Mouse (Mus musculus) myocyte (in vitro differentiated cells): Measurements from ENCODE around the gene Paqr8. TPM values are rescaled to one million over a fixed set of nuclear protein-coding genes. Genes with fewer than 3 reads are reported as not detected.

Experiments
- H3K27me3 ChIP-seq: one replicate; pipeline ENCODE4 v1.6.1; 2011; ENCODE audit not compliant: control insufficient read depth, insufficient read depth, insufficient read length
- H3K36me3 ChIP-seq: one replicate; pipeline ENCODE4 v1.6.1; 2011; ENCODE audit not compliant: control insufficient read depth, insufficient read depth
- H3K4me2 ChIP-seq: one replicate; pipeline ENCODE4 v1.6.1; 2011; ENCODE audit warnings: low read depth, control low read depth
- H3K4me3 ChIP-seq: one replicate; pipeline ENCODE4 v1.5.1; 2011; ENCODE audit warnings: mild to moderate bottlenecking, control low read depth, moderate library complexity
- H3K79me2 ChIP-seq: one replicate; pipeline ENCODE4 v1.6.1; 2011; ENCODE audit not compliant: control insufficient read depth, insufficient read depth
- H3ac ChIP-seq: one replicate; pipeline ENCODE4 v1.6.1; 2011; ENCODE audit not compliant: control insufficient read depth, insufficient read length
- CEBPB ChIP-seq: IDR thresholded peaks from 2 replicates; pipeline ENCODE4 v1.6.1; 2011; ENCODE audit warnings: mild to moderate bottlenecking, moderate library complexity; ENCODE audit not compliant: poor library complexity, insufficient read depth, severe bottlenecking
- E2F4 ChIP-seq: IDR thresholded peaks from one replicate; pipeline ENCODE4 v1.6.1; 2011; ENCODE audit warnings: mild to moderate bottlenecking, control low read depth, moderate library complexity; ENCODE audit not compliant: insufficient read depth
- MAX ChIP-seq: IDR thresholded peaks from one replicate; pipeline ENCODE4 v1.6.1; 2011; ENCODE audit warnings: low read depth, mild to moderate bottlenecking, control low read depth
- MYOD1 ChIP-seq, 3 experiments: IDR thresholded peaks; one replicate each; pipeline ENCODE4 v1.6.1; 2011; ENCODE audit warnings: control low read depth in 2 of 3, low read depth in 2 of 3, mild to moderate bottlenecking in 2 of 3, moderate library complexity in 1 of 3; ENCODE audit not compliant: insufficient read length in 2 of 3, control insufficient read depth in 1 of 3
- MYOG ChIP-seq, 3 experiments: IDR thresholded peaks; one replicate each; pipeline ENCODE4 v1.6.1; 2011; ENCODE audit warnings: control low read depth in 2 of 3, low read depth in 2 of 3, mild to moderate bottlenecking in 2 of 3; ENCODE audit not compliant: insufficient read length in 2 of 3, control insufficient read depth in 1 of 3, insufficient read depth in 1 of 3
- POLR2A ChIP-seq: IDR thresholded peaks from one replicate; pipeline ENCODE4 v1.6.1; 2011; ENCODE audit warnings: low read depth, mild to moderate bottlenecking, control low read depth, moderate library complexity; ENCODE audit not compliant: insufficient read length
- POLR2AphosphoS2 ChIP-seq: IDR thresholded peaks from one replicate; pipeline ENCODE4 v1.6.1; 2011; ENCODE audit warnings: low read depth, control low read depth; ENCODE audit not compliant: insufficient read length
- REST ChIP-seq: IDR thresholded peaks from one replicate; pipeline ENCODE4 v1.6.1; 2011; ENCODE audit warnings: mild to moderate bottlenecking, control low read depth, moderate library complexity; ENCODE audit not compliant: insufficient read depth, insufficient read length
- SRF ChIP-seq: IDR thresholded peaks from one replicate; pipeline ENCODE4 v1.6.1; 2011; ENCODE audit warnings: low read depth; ENCODE audit not compliant: control insufficient read depth, insufficient read length
- TCF12 ChIP-seq: IDR thresholded peaks from one replicate; pipeline ENCODE4 v1.6.1; 2011; ENCODE audit warnings: mild to moderate bottlenecking, control low read depth; ENCODE audit not compliant: poor library complexity, insufficient read depth, severe bottlenecking
- TCF3 ChIP-seq: IDR thresholded peaks from one replicate; pipeline ENCODE4 v1.6.1; 2011; ENCODE audit warnings: low read depth, control low read depth; ENCODE audit not compliant: insufficient read length
- USF1 ChIP-seq: IDR thresholded peaks from one replicate; pipeline ENCODE4 v1.6.1; 2011; ENCODE audit warnings: low read depth, mild to moderate bottlenecking, control low read depth, moderate library complexity
- polyA plus RNA-seq: library from polyadenylated mRNA; unstranded; fragments of >200 nt; fragmentation: generic; extraction: Trizol; gene quantifications from one replicate; pipeline ENCODE4 v1.2.1, GENCODE M21; 2012; ENCODE audit warnings: missing spikeins

Paqr8 gene
- polyA plus RNA-seq, 1 experiment = 0.96 TPM

DNA sequence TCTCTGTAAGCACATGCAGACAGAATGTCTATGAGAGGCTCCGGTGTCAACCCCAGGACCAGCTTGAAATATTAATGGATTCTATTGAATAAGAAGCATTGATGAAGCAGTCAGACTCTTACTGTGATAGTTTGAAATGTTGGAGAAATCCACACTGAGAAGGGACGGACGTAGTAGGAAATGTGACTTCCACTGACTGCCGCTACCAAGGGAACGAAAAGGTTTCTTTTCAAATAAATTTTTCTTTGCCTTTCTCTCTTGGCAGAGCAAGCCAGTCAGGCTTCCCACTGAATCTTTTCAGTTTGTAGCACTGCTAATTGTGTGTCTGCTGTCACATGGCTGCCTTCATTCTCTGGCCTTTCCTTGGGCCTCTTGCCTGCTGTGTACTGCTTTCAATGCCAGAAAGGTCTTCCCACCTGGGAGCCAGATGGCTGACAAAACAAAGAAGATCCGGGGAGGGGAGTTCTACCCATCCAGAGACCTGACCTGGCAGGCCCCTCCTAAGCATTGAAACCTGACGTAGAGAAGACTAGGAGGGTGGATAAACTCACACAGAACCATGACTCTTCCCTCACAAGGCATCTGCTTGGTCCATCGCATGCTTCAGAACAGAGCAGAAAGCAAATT is 15.2 kb downstream of the Paqr8 start:
- H3K27me3 ChIP-seq = no peaks in the 10 kb centered on the region
- TF ChIP-seq POLR2AphosphoS2 = no peak
- no peak for TF ChIP-seq MYOD1 (IDR thresholded peaks at IDR 0.05; ENCODE audit: control insufficient read depth in 1 of 3, insufficient read length in 2 of 3, low read depth in 2 of 3)
- no peak for TF ChIP-seq REST
- TF ChIP-seq SRF = no peak
- no peak for TF ChIP-seq TCF3
- TF ChIP-seq MAX = no peak
- no peak for TF ChIP-seq POLR2A
- no peak for TF ChIP-seq USF1
- no peak for TF ChIP-seq CEBPB
- TF ChIP-seq MYOG (IDR thresholded peaks at IDR 0.05; ENCODE audit: control insufficient read depth in 1 of 3, insufficient read depth in 1 of 3, insufficient read length in 2 of 3, low read depth in 2 of 3) = no peak
- no peak for TF ChIP-seq TCF12
- TF ChIP-seq E2F4 = no peak
- no peak overlapping the region for H3ac ChIP-seq
- no peaks in the 10 kb centered on the region for H3K36me3 ChIP-seq
- no peak overlapping the region for H3K4me2 ChIP-seq
- no peak overlapping the region for H3K4me3 ChIP-seq
- no peaks in the 10 kb centered on the region for H3K79me2 ChIP-seq

GRCm38 (mm10) chr1:20906128-20906515 is 15.7 kb downstream of the Paqr8 start:
- Histone ChIP-seq H3K36me3 (no peaks in the 10 kb centered on the region), H3K27me3 (no peaks in the 10 kb centered on the region), H3K4me3 (no peak overlapping the region), H3K79me2 (no peaks in the 10 kb centered on the region), H3K4me2 (no peak overlapping the region), H3ac (no peak overlapping the region)
- TF ChIP-seq TCF12 = no peak

- no peaks in the 10 kb centered on the region for H3K79me2 ChIP-seq
- H3K36me3 ChIP-seq = no peaks in the 10 kb centered on the region
Observed at GRCm38 (mm10) chr1:20908541-20908940, 18.1 kb downstream of the Paqr8 start.

DNA sequence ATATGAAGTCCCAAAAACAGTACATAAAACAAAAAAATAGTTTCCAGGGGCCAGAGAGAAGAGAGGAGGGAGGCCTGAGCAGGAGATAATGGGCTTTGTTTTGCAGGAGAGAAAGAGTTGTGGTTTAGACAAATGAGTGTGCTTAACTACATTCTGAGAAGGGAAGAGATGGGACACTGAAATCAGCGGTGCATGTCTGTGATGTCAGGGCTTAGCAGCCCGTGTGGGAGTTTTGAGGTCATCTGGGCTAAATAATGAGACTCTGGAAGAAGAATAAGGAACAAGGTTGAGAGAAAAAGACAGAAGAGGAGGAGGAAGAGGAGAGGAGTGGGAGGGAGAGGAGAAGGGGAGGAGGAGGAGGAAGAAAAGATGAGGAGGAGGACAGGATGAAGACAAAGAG is 21.7 kb downstream of the Paqr8 start:
- TF ChIP-seq E2F4 = no peak
- TF ChIP-seq MAX = no peak
- no peak for TF ChIP-seq POLR2A
- no peak for TF ChIP-seq REST
- H3ac ChIP-seq = no peak overlapping the region
- no peaks in the 10 kb centered on the region for H3K79me2 ChIP-seq
- no peak overlapping the region for H3K4me2 ChIP-seq
- no peaks in the 10 kb centered on the region for H3K27me3 ChIP-seq
- no peak overlapping the region for H3K4me3 ChIP-seq
- no peaks in the 10 kb centered on the region for H3K36me3 ChIP-seq

More at GRCm38 (mm10) chr1:20908541-20908940, 18.1 kb downstream of the Paqr8 start:
- H3K4me2 ChIP-seq = no peak overlapping the region
- TF ChIP-seq REST = no peak
- TF ChIP-seq USF1 = no peak
- no peak for TF ChIP-seq TCF3
- TF ChIP-seq MAX = no peak
- no peak for TF ChIP-seq SRF
- no peak for TF ChIP-seq MYOG (IDR thresholded peaks at IDR 0.05; ENCODE audit: control insufficient read depth in 1 of 3, insufficient read depth in 1 of 3, insufficient read length in 2 of 3, low read depth in 2 of 3)
- no peak for TF ChIP-seq TCF12
- no peak for TF ChIP-seq MYOD1 (IDR thresholded peaks at IDR 0.05; ENCODE audit: control insufficient read depth in 1 of 3, insufficient read length in 2 of 3, low read depth in 2 of 3)
- no peak overlapping the region for H3K4me3 ChIP-seq
- no peaks in the 10 kb centered on the region for H3K27me3 ChIP-seq
- no peak overlapping the region for H3ac ChIP-seq

GRCm38 (mm10) chr1:20912527-20913171 is 22.2 kb downstream of the Paqr8 start:
- Histone ChIP-seq H3ac (no peak overlapping the region), H3K4me3 (no peak overlapping the region), H3K27me3 (no peaks in the 10 kb centered on the region), H3K79me2 (no peaks in the 10 kb centered on the region), H3K4me2 (no peak overlapping the region), H3K36me3 (no peaks in the 10 kb centered on the region)
- TF ChIP-seq POLR2AphosphoS2 = no peak

- no peaks in the 10 kb centered on the region for H3K79me2 ChIP-seq
- H3K36me3 ChIP-seq = no peaks in the 10 kb centered on the region
- H3ac ChIP-seq = no peak overlapping the region
- TF ChIP-seq TCF3 (no peak), CEBPB (no peak), SRF (no peak), MAX (no peak), REST (no peak), E2F4 (no peak), POLR2AphosphoS2 (no peak), TCF12 (no peak), USF1 (no peak), MYOD1 (IDR thresholded peaks at IDR 0.05; ENCODE audit: control insufficient read depth in 1 of 3, insufficient read length in 2 of 3, low read depth in 2 of 3) (no peak)
- H3K4me2 ChIP-seq = no peak overlapping the region
- H3K27me3 ChIP-seq = no peaks in the 10 kb centered on the region
- no peak overlapping the region for H3K4me3 ChIP-seq
Observed at GRCm38 (mm10) chr1:20914769-20915168, 24.4 kb downstream of the Paqr8 start.
